Mouse (Mus musculus): Measurements from ENCODE around the gene Fam155a.

GRCm38 (mm10) chr8:9635240-9635639, 135.7 kb downstream of the Fam155a start:
- no peak for TF ChIP-seq CTCF (IDR thresholded peaks at IDR 0.05; ENCODE audit: low read depth)
- no peak for TF ChIP-seq EP300 (IDR thresholded peaks at IDR 0.05; ENCODE audit: low read depth)

All from heart, postnatal 0 days (tissue).